Mouse (Mus musculus) C2C12 (cell line): Measurements from ENCODE around the gene Jmy. TPM values are rescaled to one million over a fixed set of nuclear protein-coding genes. Genes with fewer than 3 reads are reported as not detected.

Experiments
- H3K27me3 ChIP-seq: one replicate; pipeline ENCODE4 v1.6.1; 2011; ENCODE audit not compliant: control insufficient read depth, insufficient read depth, insufficient read length
- H3K36me3 ChIP-seq: one replicate; pipeline ENCODE4 v1.6.1; 2011; ENCODE audit not compliant: control insufficient read depth, insufficient read depth
- H3K4me3 ChIP-seq: one replicate; pipeline ENCODE4 v1.5.1; 2011; ENCODE audit warnings: mild to moderate bottlenecking, control low read depth; ENCODE audit not compliant: poor library complexity, insufficient read depth, severe bottlenecking
- H3K79me2 ChIP-seq: one replicate; pipeline ENCODE4 v1.6.1; 2011; ENCODE audit not compliant: control insufficient read depth, insufficient read depth
- H3K79me3 ChIP-seq: one replicate; pipeline ENCODE4 v1.6.1; 2011; ENCODE audit warnings: low read depth, control low read depth
- H3ac ChIP-seq: one replicate; pipeline ENCODE3; 2011; ENCODE audit warnings: low read depth; ENCODE audit not compliant: control insufficient read depth, insufficient read length
- CEBPB ChIP-seq: IDR thresholded peaks from one replicate; pipeline ENCODE4 v1.6.1; 2011; ENCODE audit warnings: low read depth, mild to moderate bottlenecking, control low read depth, moderate library complexity
- CTCF ChIP-seq: IDR thresholded peaks from one replicate; pipeline ENCODE4 v1.5.1; 2011; ENCODE audit not compliant: control insufficient read depth, insufficient read depth, insufficient read length
- FOSL1 ChIP-seq: IDR thresholded peaks from one replicate; pipeline ENCODE4 v1.8.0; 2011; ENCODE audit warnings: mild to moderate bottlenecking, low read length; ENCODE audit not compliant: poor library complexity, insufficient read depth, severe bottlenecking
- MAX ChIP-seq: IDR thresholded peaks from one replicate; pipeline ENCODE4 v1.6.1; 2011; ENCODE audit warnings: mild to moderate bottlenecking, control low read depth
- MYOD1 ChIP-seq: IDR thresholded peaks from one replicate; pipeline ENCODE4 v1.6.1; 2011; ENCODE audit warnings: low read depth; ENCODE audit not compliant: control insufficient read depth, insufficient read length
- MYOG ChIP-seq: IDR thresholded peaks from one replicate; pipeline ENCODE4 v1.6.1; 2011; ENCODE audit not compliant: control insufficient read depth, insufficient read length; ENCODE audit errors: extremely low read depth
- USF1 ChIP-seq: IDR thresholded peaks from one replicate; pipeline ENCODE4 v1.6.1; 2011; ENCODE audit warnings: low read depth, mild to moderate bottlenecking, control low read depth, moderate library complexity
- polyA plus RNA-seq: library from polyadenylated mRNA; unstranded; fragments of >200 nt; fragmentation: generic; extraction: Trizol; gene quantifications from one replicate; pipeline ENCODE4 v1.2.1, GENCODE M21; 2012; ENCODE audit warnings: missing spikeins

Jmy gene
- polyA plus RNA-seq, 1 experiment, result 3.2 TPM

- no peaks in the 10 kb centered on the region for H3K36me3 ChIP-seq
- H3K79me3 ChIP-seq, result no peaks in the 10 kb centered on the region
- H3K4me3 ChIP-seq, result no peak overlapping the region
- H3ac ChIP-seq, result no peak overlapping the region
- TF ChIP-seq MYOD1, result no peak
- TF ChIP-seq MYOG, result no peak
- no peak for TF ChIP-seq CTCF
- TF ChIP-seq USF1, result no peak
- TF ChIP-seq FOSL1, result no peak
- TF ChIP-seq MAX, result no peak
- H3K27me3 ChIP-seq, result no peaks in the 10 kb centered on the region
- no peaks in the 10 kb centered on the region for H3K79me2 ChIP-seq
These were observed 118.3 kb downstream of the Jmy start for GRCm38 (mm10) chr13:93381301-93381700.

DNA sequence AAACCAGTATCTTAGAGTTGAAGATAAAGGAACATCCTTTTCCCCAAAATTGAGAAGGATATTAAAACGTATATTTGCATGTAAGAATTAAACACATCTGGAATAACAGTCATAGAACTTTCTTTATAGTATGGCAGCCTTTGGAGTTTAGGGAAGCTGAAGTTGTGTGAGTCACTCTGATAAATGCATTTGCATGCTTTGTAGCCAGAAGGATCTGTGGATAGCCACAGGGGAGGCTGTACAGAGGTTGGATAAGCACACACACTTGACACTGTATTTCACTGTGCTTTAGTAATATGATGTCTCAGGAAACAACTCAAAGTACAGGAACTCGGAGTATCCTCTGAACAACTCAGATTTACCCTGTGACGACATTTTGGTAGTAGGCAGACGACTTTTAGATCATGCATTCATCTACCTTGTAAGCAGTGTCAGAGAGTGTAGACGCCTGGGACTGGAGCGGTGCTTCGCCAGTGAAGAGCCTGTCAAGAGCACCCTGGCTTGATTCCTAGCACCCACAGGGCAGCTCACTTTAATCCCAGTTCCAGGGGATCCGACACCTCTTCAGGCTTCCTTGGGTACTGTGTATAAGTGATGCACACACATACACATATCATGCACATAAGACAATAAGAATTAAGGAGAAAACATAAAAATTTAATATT lies 119.1 kb downstream of the Jmy start:
- Histone ChIP-seq H3ac (no peak overlapping the region), H3K27me3 (no peaks in the 10 kb centered on the region), H3K36me3 (no peaks in the 10 kb centered on the region), H3K4me3 (no peak overlapping the region), H3K79me2 (no peaks in the 10 kb centered on the region), H3K79me3 (no peaks in the 10 kb centered on the region)
- no peak for TF ChIP-seq MAX
- TF ChIP-seq CTCF, result no peak
- no peak for TF ChIP-seq MYOD1
- TF ChIP-seq CEBPB, result no peak
- no peak for TF ChIP-seq FOSL1
- TF ChIP-seq USF1, result no peak
- TF ChIP-seq MYOG, result no peak

Other genes with a start within 250 kb of the Jmy start
- gene Homer1, start 200.2 kb downstream of the Jmy start, polyA plus RNA-seq, result 4.8 TPM
- not detected for gene Bhmt, start 138.2 kb upstream of the Jmy start, polyA plus RNA-seq
- gene Bhmt2, start 174.5 kb upstream of the Jmy start, polyA plus RNA-seq, result not detected
- not detected for gene Dmgdh, start 174.6 kb upstream of the Jmy start, polyA plus RNA-seq